Mouse (Mus musculus): ENCODE measurements around the gene Nfya. TPM values are rescaled to one million over a fixed set of nuclear protein-coding genes. Genes with fewer than 3 reads are reported as not detected.
A peak's percentile ranks its signal among the peaks of the same experiment; 100 is the strongest.

The Nfya gene
- polyA plus RNA-seq, 1 experiment from 2014 or later, result 18.1 TPM

- no peak overlapping the region for H3K9ac ChIP-seq (ENCODE audit: low read length)
- H3K4me1 ChIP-seq (replicated peaks; ENCODE audit: control insufficient read depth, insufficient read depth, low read length), result peaks cover 28% of the 10 kb centered on the region
- no peaks in the 10 kb centered on the region for H3K27me3 ChIP-seq (ENCODE audit: control insufficient read depth, insufficient read depth, low read depth, low read length)
- H3K9me3 ChIP-seq (ENCODE audit: control insufficient read depth, low read length), result no peaks in the 10 kb centered on the region
- H3K36me3 ChIP-seq (ENCODE audit: control insufficient read depth, insufficient read depth, low read length), result no peaks in the 10 kb centered on the region
- WGBS, result 67% methylated on average over 20 of the region's 20 CpGs
- no peak overlapping the region for H3K4me3 ChIP-seq (ENCODE audit: low read length)
- no peak overlapping the region for H3K4me2 ChIP-seq (ENCODE audit: low read depth, low read length)
- ATAC-seq (ENCODE audit: low read depth), result no peak
- H3K27ac ChIP-seq (ENCODE audit: low read length), result no peak overlapping the region
Observed at GRCm38 (mm10) chr17:48433006-48433655, 23.4 kb upstream of the Nfya start.

GRCm38 (mm10) chr17:48432158-48432980, 22.7 kb upstream of the Nfya start, which contains the start of gene Apobec2:
Gene Apobec2 (minus strand): TSS chr17:48432930.
- Histone ChIP-seq H3K36me3 (ENCODE audit: control insufficient read depth, insufficient read depth, low read length) (no peaks in the 10 kb centered on the region), H3K4me2 (ENCODE audit: low read depth, low read length) (no peak within 1 kb of the TSS), H3K4me1 (replicated peaks; ENCODE audit: control insufficient read depth, insufficient read depth, low read length) (peaks cover 29% of the 10 kb centered on the region), H3K9me3 (ENCODE audit: control insufficient read depth, low read length) (no peaks in the 10 kb centered on the region), H3K27me3 (ENCODE audit: control insufficient read depth, insufficient read depth, low read depth, low read length) (no peaks in the 10 kb centered on the region), H3K4me3 (ENCODE audit: low read length) (no peak within 1 kb of the TSS), H3K27ac (ENCODE audit: low read length) (0 out of 2 replicates have a peak within 1 kb of the TSS, but pooled peaks have one; percentile 15), H3K9ac (ENCODE audit: low read length) (peak within 1 kb of the TSS; percentile 40; the same call in 1 of the 2 replicates)
- 47% methylated on average over 16 of the region's 16 CpGs for WGBS
- peak; percentile 44 for ATAC-seq (ENCODE audit: low read depth)

GRCm38 (mm10) chr17:48431054-48431453, 21.3 kb upstream of the Nfya start:
- Histone ChIP-seq H3K27ac (ENCODE audit: low read length) (no peak overlapping the region), H3K9me3 (ENCODE audit: control insufficient read depth, low read length) (no peaks in the 10 kb centered on the region), H3K4me1 (replicated peaks; ENCODE audit: control insufficient read depth, insufficient read depth, low read length) (peaks cover 34% of the 10 kb centered on the region), H3K27me3 (ENCODE audit: control insufficient read depth, insufficient read depth, low read depth, low read length) (no peaks in the 10 kb centered on the region), H3K4me2 (ENCODE audit: low read depth, low read length) (no peak overlapping the region), H3K36me3 (ENCODE audit: control insufficient read depth, insufficient read depth, low read length) (no peaks in the 10 kb centered on the region), H3K4me3 (ENCODE audit: low read length) (no peak overlapping the region), H3K9ac (ENCODE audit: low read length) (no peak overlapping the region)
- ATAC-seq (ENCODE audit: low read depth), result no peak
- WGBS, result 69% methylated on average over 5 of the region's 5 CpGs

- H3K4me2 ChIP-seq (ENCODE audit: low read depth, low read length), result 0 out of 2 replicates have a peak overlapping the region, but pooled peaks have one; percentile 3
- no peak overlapping the region; the same call in 1 of the 2 replicates for H3K9ac ChIP-seq (ENCODE audit: low read length)
- H3K4me1 ChIP-seq (replicated peaks; ENCODE audit: control insufficient read depth, insufficient read depth, low read length), result peaks cover 40% of the 10 kb centered on the region
- no peaks in the 10 kb centered on the region for H3K9me3 ChIP-seq (ENCODE audit: control insufficient read depth, low read length)
- H3K36me3 ChIP-seq (ENCODE audit: control insufficient read depth, insufficient read depth, low read length), result no peaks in the 10 kb centered on the region
- peak; percentile 26; the same call in 1 of the 2 replicates for ATAC-seq (ENCODE audit: low read depth)
- H3K27me3 ChIP-seq (ENCODE audit: control insufficient read depth, insufficient read depth, low read depth, low read length), result no peaks in the 10 kb centered on the region
- peak overlapping the region; percentile 35 for H3K27ac ChIP-seq (ENCODE audit: low read length)
- WGBS, result 19% methylated on average over 5 of the region's 5 CpGs
- no peak overlapping the region for H3K4me3 ChIP-seq (ENCODE audit: low read length)
Observed at GRCm38 (mm10) chr17:48430394-48430793, 20.7 kb upstream of the Nfya start.

GRCm38 (mm10) chr17:48427852-48428530, 18.3 kb upstream of the Nfya start:
- H3K9me3 ChIP-seq (ENCODE audit: control insufficient read depth, low read length), result no peaks in the 10 kb centered on the region
- no peak overlapping the region for H3K27ac ChIP-seq (ENCODE audit: low read length)
- no peak for ATAC-seq (ENCODE audit: low read depth)
- H3K4me2 ChIP-seq (ENCODE audit: low read depth, low read length), result no peak overlapping the region
- 66% methylated on average over 11 of the region's 11 CpGs for WGBS
- no peak overlapping the region for H3K4me3 ChIP-seq (ENCODE audit: low read length)
- H3K36me3 ChIP-seq (ENCODE audit: control insufficient read depth, insufficient read depth, low read length), result no peaks in the 10 kb centered on the region
- H3K4me1 ChIP-seq (replicated peaks; ENCODE audit: control insufficient read depth, insufficient read depth, low read length), result peaks cover 37% of the 10 kb centered on the region
- no peak overlapping the region for H3K9ac ChIP-seq (ENCODE audit: low read length)
- no peaks in the 10 kb centered on the region for H3K27me3 ChIP-seq (ENCODE audit: control insufficient read depth, insufficient read depth, low read depth, low read length)

- no peak overlapping the region for H3K4me3 ChIP-seq (ENCODE audit: low read length)
- 52% methylated on average over 13 of the region's 13 CpGs for WGBS
- H3K4me2 ChIP-seq (ENCODE audit: low read depth, low read length), result no peak overlapping the region
- H3K27me3 ChIP-seq (ENCODE audit: control insufficient read depth, insufficient read depth, low read depth, low read length), result no peaks in the 10 kb centered on the region
- ATAC-seq (ENCODE audit: low read depth), result no peak
- no peaks in the 10 kb centered on the region for H3K9me3 ChIP-seq (ENCODE audit: control insufficient read depth, low read length)
- H3K27ac ChIP-seq (ENCODE audit: low read length), result peak overlapping the region; percentile 36; the same call in 1 of the 2 replicates
- no peak overlapping the region for H3K9ac ChIP-seq (ENCODE audit: low read length)
- peaks cover 30% of the 10 kb centered on the region for H3K4me1 ChIP-seq (replicated peaks; ENCODE audit: control insufficient read depth, insufficient read depth, low read length)
- no peaks in the 10 kb centered on the region for H3K36me3 ChIP-seq (ENCODE audit: control insufficient read depth, insufficient read depth, low read length)
Observed at GRCm38 (mm10) chr17:48426991-48427750, 17.5 kb upstream of the Nfya start.

- H3K9me3 ChIP-seq (ENCODE audit: control insufficient read depth, low read length), result no peaks in the 10 kb centered on the region
- 22% methylated on average over 9 of the region's 9 CpGs for WGBS
- no peak overlapping the region for H3K4me2 ChIP-seq (ENCODE audit: low read depth, low read length)
- H3K27ac ChIP-seq (ENCODE audit: low read length), result peak overlapping the region; percentile 84
- no peak overlapping the region for H3K4me3 ChIP-seq (ENCODE audit: low read length)
- H3K36me3 ChIP-seq (ENCODE audit: control insufficient read depth, insufficient read depth, low read length), result no peaks in the 10 kb centered on the region
- H3K9ac ChIP-seq (ENCODE audit: low read length), result no peak overlapping the region; the same call in 1 of the 2 replicates
- no peaks in the 10 kb centered on the region for H3K27me3 ChIP-seq (ENCODE audit: control insufficient read depth, insufficient read depth, low read depth, low read length)
- peaks cover 30% of the 10 kb centered on the region for H3K4me1 ChIP-seq (replicated peaks; ENCODE audit: control insufficient read depth, insufficient read depth, low read length)
- peak; percentile 74 for ATAC-seq (ENCODE audit: low read depth)
Observed at GRCm38 (mm10) chr17:48425823-48426612, 16.3 kb upstream of the Nfya start.

- no peak overlapping the region for H3K9ac ChIP-seq (ENCODE audit: low read length)
- no peaks in the 10 kb centered on the region for H3K27me3 ChIP-seq (ENCODE audit: control insufficient read depth, insufficient read depth, low read depth, low read length)
- H3K27ac ChIP-seq (ENCODE audit: low read length), result no peak overlapping the region
- peaks cover 19% of the 10 kb centered on the region for H3K4me1 ChIP-seq (replicated peaks; ENCODE audit: control insufficient read depth, insufficient read depth, low read length)
- ATAC-seq (ENCODE audit: low read depth), result no peak
- no peaks in the 10 kb centered on the region for H3K9me3 ChIP-seq (ENCODE audit: control insufficient read depth, low read length)
- H3K4me3 ChIP-seq (ENCODE audit: low read length), result no peak overlapping the region
- WGBS, result 81% methylated on average over 9 of the region's 9 CpGs
- H3K36me3 ChIP-seq (ENCODE audit: control insufficient read depth, insufficient read depth, low read length), result no peaks in the 10 kb centered on the region
- H3K4me2 ChIP-seq (ENCODE audit: low read depth, low read length), result no peak overlapping the region
Observed at GRCm38 (mm10) chr17:48424237-48424636, 14.5 kb upstream of the Nfya start.

Data from lung, embryonic 16.5 days (tissue).